Mouse (Mus musculus) liver, embryonic 12.5 days (tissue): ENCODE results near the gene Pip5kl1. TPM values are rescaled to one million over a fixed set of nuclear protein-coding genes. Genes with fewer than 3 reads are reported as not detected.

Experiments used
- ATAC-seq: fragments of 200-750 bp; cut with Nextera tagmentation; 2 replicates; pipeline ENCODE4 v1.8.0; 2017; ENCODE audit warnings: moderate number of reproducible peaks, mild to moderate bottlenecking, moderate library complexity
- H3K27ac ChIP-seq: fragments of 300-500 bp; sonication (generic); 2 replicates; pipeline ENCODE4 v1.5.1; 2016; ENCODE audit warnings: mild to moderate bottlenecking
- H3K27me3 ChIP-seq: fragments of 300-500 bp; sonication (generic); replicated peaks from 2 replicates; pipeline ENCODE4 v1.6.1; 2016; ENCODE audit warnings: mild to moderate bottlenecking, moderate library complexity
- H3K36me3 ChIP-seq: fragments of 300-500 bp; sonication (generic); 2 replicates; pipeline ENCODE4 v1.6.1; 2016; ENCODE audit warnings: mild to moderate bottlenecking, moderate library complexity
- H3K4me1 ChIP-seq: fragments of 300-500 bp; sonication (generic); 2 replicates; pipeline ENCODE4 v1.6.1; 2016
- H3K4me2 ChIP-seq: fragments of 300-500 bp; sonication (generic); 2 replicates; pipeline ENCODE4 v1.6.1; 2016; ENCODE audit warnings: mild to moderate bottlenecking, moderate library complexity
- H3K4me3 ChIP-seq: fragments of 300-500 bp; sonication (generic); 2 replicates; pipeline ENCODE4 v1.5.1; 2016; ENCODE audit warnings: mild to moderate bottlenecking, moderate library complexity
- H3K9ac ChIP-seq: fragments of 300-500 bp; sonication (generic); 2 replicates; pipeline ENCODE4 v1.6.1; 2016; ENCODE audit warnings: mild to moderate bottlenecking, moderate library complexity
- H3K9me3 ChIP-seq: fragments of 300-500 bp; sonication (generic); replicated peaks from 2 replicates; pipeline ENCODE4 v1.6.1; 2016; ENCODE audit warnings: mild to moderate bottlenecking, moderate library complexity
- WGBS: fragments of 180-500 bp; shearing (Covaris S2); methylation state at CpG from one replicate; pipeline ENCODE4 v1.1.7; 2016; ENCODE audit not compliant: insufficient replicate concordance; 5-methylcytosine and 5-hydroxymethylcytosine counted together
- polyA plus RNA-seq: library from polyadenylated mRNA; unstranded; fragments of >200 nt; fragmentation: Nextera tagmentation; extraction: Ambion mirVana; gene quantifications from 2 replicates; pipeline ENCODE4 v1.2.1, GENCODE M21; 2016

The Pip5kl1 gene
- polyA plus RNA-seq, 1 experiment from 2014 or later, result not detected

DNA sequence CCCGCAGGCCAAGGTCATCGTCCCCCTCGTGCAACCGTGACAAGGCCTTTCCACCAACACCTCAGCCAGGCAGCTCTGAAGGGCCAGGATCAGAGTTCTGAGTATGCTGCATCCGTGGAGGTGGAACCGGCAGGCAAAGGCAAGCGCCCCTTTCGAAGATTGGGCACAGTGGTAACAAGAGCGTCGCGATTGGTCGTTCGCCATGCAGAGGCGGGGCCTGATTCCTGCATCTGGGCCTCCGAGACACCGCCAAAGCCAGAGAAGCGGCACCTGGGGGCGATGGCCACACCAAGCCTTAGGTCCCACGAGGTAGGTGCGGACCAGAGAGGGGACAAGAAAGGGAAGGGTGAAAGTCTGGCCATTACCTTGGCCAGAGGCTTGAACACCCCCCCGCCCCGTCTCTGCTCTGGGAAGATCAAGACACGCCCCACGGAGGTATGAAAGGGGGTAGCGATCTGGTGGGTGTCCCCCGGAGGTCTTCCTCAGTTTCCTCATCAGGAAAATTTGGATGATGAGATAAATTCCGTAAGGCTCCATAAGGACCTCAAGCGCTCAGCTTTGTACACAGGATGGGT is 1.1 kb downstream of the Pip5kl1 start, which contains the start of gene 9430097D07Rik:
TSS of gene 9430097D07Rik (minus strand) at position 99 of the 575 bp plus-strand sequence.
- 11% methylated on average over 28 of the region's 28 CpGs for WGBS
- ATAC-seq, result peak; percentile 22; the same call in 1 of the 2 replicates
- H3K4me1 ChIP-seq, result peaks cover 33% of the 10 kb centered on the region
- peaks cover 18% of the 10 kb centered on the region for H3K36me3 ChIP-seq
- no peaks in the 10 kb centered on the region for H3K9me3 ChIP-seq
- peak within 1 kb of the TSS; percentile 72 for H3K4me2 ChIP-seq
- H3K4me3 ChIP-seq, result peak within 1 kb of the TSS; percentile 43
- no peak within 1 kb of the TSS for H3K27ac ChIP-seq
- peak within 1 kb of the TSS; percentile 36 for H3K9ac ChIP-seq
- H3K27me3 ChIP-seq, result peaks cover 56% of the 10 kb centered on the region

GRCm38 (mm10) chr2:32576532-32576931 is 1.9 kb downstream of the Pip5kl1 start:
- Histone ChIP-seq H3K4me3 (no peak overlapping the region), H3K27me3 (peaks cover 61% of the 10 kb centered on the region), H3K27ac (no peak overlapping the region), H3K4me1 (peaks cover 29% of the 10 kb centered on the region), H3K9ac (no peak overlapping the region), H3K9me3 (no peaks in the 10 kb centered on the region), H3K36me3 (peaks cover 18% of the 10 kb centered on the region), H3K4me2 (no peak overlapping the region)
- no peak for ATAC-seq
- 72% methylated on average over 9 of the region's 9 CpGs for WGBS

DNA sequence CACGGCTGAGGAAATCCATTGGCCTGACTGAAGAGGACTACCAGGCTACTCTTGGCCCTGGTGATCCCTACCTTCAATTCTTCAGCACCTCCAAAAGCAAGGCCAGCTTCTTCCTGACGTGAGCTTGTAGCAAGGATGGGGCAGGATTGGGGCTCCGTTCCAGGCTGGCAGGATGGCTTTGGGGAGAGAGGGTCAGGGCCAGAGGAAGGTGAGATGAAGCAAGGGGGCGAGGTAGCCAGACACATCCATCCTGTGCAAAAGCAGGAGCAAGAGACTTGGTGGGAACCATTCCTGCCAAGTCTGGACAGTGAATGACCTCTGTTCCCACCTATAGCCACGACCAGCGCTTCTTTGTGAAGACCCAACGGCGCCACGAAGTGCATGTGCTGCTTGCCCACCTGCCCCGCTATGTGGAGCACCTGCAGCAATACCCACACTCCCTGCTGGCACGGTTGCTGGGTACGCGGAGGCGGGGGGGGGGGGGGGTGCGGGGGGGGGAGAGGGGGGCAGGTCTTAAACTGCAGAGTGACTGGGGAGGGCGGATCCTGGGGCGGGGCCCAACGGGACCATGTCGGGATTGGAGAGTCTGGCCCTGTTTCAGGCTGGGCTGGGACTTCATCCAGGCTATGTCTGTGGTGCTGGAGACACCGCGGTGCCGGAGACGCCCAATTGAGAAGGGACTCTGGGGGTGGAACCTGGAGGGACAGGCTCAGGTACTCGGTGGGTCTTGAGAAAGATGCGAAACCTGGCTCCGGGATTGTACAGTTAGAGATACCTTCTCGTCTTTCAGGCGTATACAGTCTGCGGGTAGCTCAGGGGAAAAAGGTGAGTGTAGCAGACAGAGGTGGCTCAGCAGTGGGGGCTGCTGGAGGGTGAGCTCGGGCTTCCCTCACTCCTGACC is 3.8 kb downstream of the Pip5kl1 start:
- peaks cover 28% of the 10 kb centered on the region for H3K4me1 ChIP-seq
- no peaks in the 10 kb centered on the region for H3K9me3 ChIP-seq
- ATAC-seq, result no peak
- no peak overlapping the region for H3K27ac ChIP-seq
- WGBS, result 38% methylated on average over 25 of the region's 30 CpGs
- H3K9ac ChIP-seq, result no peak overlapping the region
- H3K4me3 ChIP-seq, result no peak overlapping the region
- H3K4me2 ChIP-seq, result no peak overlapping the region
- H3K27me3 ChIP-seq, result peaks cover 67% of the 10 kb centered on the region
- H3K36me3 ChIP-seq, result peaks cover 3% of the 10 kb centered on the region; the same call in 1 of the 2 replicates

- 36% methylated on average over 19 of the region's 19 CpGs for WGBS
- peaks cover 52% of the 10 kb centered on the region for H3K27me3 ChIP-seq
- H3K4me1 ChIP-seq, result peaks cover 26% of the 10 kb centered on the region
- H3K4me3 ChIP-seq, result 0 out of 2 replicates have a peak overlapping the region, but pooled peaks have one; percentile 12
- ATAC-seq, result no peak
- no peak overlapping the region for H3K27ac ChIP-seq
- no peaks in the 10 kb centered on the region for H3K9me3 ChIP-seq
- H3K36me3 ChIP-seq, result no peaks in the 10 kb centered on the region
- H3K9ac ChIP-seq, result no peak overlapping the region
- peak overlapping the region; percentile 42 for H3K4me2 ChIP-seq
Measured at GRCm38 (mm10) chr2:32581450-32582095, 7.0 kb downstream of the Pip5kl1 start.

DNA sequence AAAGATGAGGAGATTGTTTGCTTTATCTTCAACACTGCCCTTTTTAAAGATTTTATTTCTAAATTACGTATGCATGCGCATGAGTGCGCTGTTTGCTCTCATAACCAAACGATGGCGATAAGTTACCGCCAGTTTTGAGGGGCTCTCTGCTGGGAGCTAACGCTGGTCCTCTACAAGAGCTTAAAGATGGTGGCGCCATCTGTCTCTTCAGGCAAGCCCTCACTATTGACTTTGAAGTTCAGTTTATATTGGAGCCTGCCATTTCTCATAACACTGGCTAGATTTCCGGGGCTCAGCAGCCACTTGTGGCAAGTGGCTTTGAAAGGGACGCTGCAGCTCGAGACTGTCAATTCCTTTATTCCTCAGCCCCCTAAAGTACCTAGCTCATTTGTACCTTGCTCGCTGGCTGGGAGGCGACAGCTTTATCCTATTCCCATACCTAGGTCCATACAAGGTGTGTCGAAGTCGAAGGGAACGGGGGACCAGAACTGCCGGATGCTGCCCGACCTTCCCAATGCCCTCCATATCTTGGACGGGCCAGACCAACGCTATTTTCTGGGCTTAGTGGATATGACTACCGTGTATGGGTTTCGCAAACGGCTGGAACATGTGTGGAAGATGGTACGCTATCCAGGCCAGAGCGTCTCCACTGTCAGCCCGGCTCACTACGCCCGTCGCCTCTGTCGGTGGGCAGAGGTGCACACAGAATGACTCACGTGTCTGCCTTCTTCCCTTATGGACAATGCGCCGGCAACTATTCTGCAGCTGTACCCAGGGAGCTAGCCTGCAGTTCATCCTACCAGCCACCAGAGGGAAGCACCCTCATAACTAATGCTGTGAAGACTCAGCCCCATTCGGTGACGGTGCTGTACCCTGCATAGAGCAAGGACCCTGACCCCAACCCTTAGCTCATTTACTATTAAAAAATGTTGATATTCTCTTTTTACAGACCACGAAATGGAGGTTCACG is 8.5 kb downstream of the Pip5kl1 start:
- Histone ChIP-seq H3K4me3 (peak overlapping the region; percentile 42), H3K9me3 (no peaks in the 10 kb centered on the region), H3K4me2 (peak overlapping the region; percentile 76), H3K4me1 (peaks cover 40% of the 10 kb centered on the region), H3K9ac (peak overlapping the region; percentile 50; the same call in 1 of the 2 replicates), H3K27ac (no peak overlapping the region), H3K27me3 (peaks cover 37% of the 10 kb centered on the region), H3K36me3 (no peaks in the 10 kb centered on the region)
- WGBS, result 10% methylated on average over 37 of the region's 37 CpGs
- peak; percentile 71 for ATAC-seq

GRCm38 (mm10) chr2:32585149-32585714 is 10.6 kb downstream of the Pip5kl1 start:
- Histone ChIP-seq H3K27ac (no peak overlapping the region), H3K27me3 (peaks cover 16% of the 10 kb centered on the region), H3K9ac (no peak overlapping the region), H3K9me3 (no peaks in the 10 kb centered on the region), H3K4me3 (no peak overlapping the region), H3K4me2 (no peak overlapping the region), H3K4me1 (peaks cover 57% of the 10 kb centered on the region), H3K36me3 (peaks cover 2% of the 10 kb centered on the region)
- no peak for ATAC-seq
- WGBS, result 71% methylated on average over 7 of the region's 7 CpGs

DNA sequence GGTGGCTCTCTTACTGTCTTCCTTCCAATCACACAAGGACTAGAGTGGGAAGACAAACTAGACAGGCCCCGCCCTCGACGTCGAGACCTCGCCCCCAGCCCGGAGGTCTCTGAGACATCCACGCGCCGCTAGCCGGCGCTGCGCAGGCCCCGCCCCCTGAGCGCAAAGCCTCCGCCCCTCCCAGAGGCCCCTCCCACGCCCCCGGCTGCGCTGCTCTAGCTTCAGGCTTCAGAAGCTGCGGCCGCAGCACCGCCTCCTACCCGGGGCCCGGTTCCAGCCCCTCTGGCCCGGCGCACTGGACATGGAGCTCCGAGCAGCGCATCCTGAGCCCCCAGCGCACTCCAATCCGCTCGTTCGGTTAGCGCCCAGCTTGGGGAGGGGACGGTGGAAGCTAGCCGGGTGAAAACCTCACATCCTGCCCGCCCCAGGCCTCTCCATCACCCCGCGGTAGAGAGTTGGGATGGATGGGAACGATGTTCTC is 12.3 kb downstream of the Pip5kl1 start, which contains the start of gene St6galnac4:
TSS of gene St6galnac4 (plus strand) at position 225 of the 481 bp plus-strand sequence.
- Histone ChIP-seq H3K27ac (peak within 1 kb of the TSS; percentile 47; the same call in 1 of the 2 replicates), H3K9me3 (no peaks in the 10 kb centered on the region), H3K9ac (peak within 1 kb of the TSS; percentile 76), H3K4me2 (peak within 1 kb of the TSS; percentile 94), H3K27me3 (peaks cover 6% of the 10 kb centered on the region; the same call in 1 of the 2 replicates), H3K4me1 (peaks cover 53% of the 10 kb centered on the region), H3K36me3 (peaks cover 8% of the 10 kb centered on the region), H3K4me3 (peak within 1 kb of the TSS; percentile 69)
- WGBS, result under 1% methylated on average over 38 of the region's 38 CpGs
- peak; percentile 83 for ATAC-seq

DNA sequence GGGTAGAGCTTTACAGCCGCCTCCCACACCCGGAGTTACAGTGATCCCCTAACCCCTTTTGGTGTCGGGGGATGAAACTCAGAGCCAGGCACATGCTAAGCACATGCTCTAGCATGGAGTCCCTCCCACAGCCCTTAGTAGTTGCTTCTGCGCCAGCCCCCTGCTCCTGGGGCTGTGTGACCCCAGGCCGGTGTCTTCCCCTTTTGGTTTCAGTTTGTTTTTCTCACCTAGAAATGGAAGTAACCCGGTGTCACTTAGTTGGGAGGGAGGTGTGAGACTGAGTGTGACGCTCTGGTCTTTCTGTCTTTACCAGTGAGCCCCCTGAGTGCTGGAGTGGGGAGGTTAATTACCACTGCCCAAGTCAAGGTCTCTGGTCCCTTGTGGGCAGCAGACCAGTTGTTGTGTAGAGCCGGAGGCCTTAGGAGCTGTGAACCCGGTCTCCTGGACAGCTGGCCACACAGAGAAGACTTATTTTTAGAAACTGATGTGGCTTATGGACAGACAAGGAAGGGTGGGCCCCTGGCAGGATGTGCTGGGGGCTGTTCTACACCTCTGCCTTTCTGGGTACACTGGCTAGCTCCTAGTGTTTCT is 13.2 kb downstream of the Pip5kl1 start:
- Histone ChIP-seq H3K9ac (peak overlapping the region; percentile 76), H3K27ac (peak overlapping the region; percentile 47; the same call in 1 of the 2 replicates), H3K4me1 (peaks cover 52% of the 10 kb centered on the region), H3K9me3 (no peaks in the 10 kb centered on the region), H3K27me3 (0 out of 2 replicates have a peak, but pooled peaks cover 6% of the 10 kb centered on the region), H3K36me3 (peaks cover 12% of the 10 kb centered on the region), H3K4me3 (peak overlapping the region; percentile 69), H3K4me2 (peak overlapping the region; percentile 94)
- no peak; the same call in 1 of the 2 replicates for ATAC-seq
- WGBS, result 3% methylated on average over 9 of the region's 9 CpGs

GRCm38 (mm10) chr2:32589213-32589795 is 14.7 kb downstream of the Pip5kl1 start:
- Histone ChIP-seq H3K27me3 (no peaks in the 10 kb centered on the region), H3K9me3 (no peaks in the 10 kb centered on the region)
- ATAC-seq, result no peak

GRCm38 (mm10) chr2:32590224-32590623 is 15.6 kb downstream of the Pip5kl1 start:
- no peak overlapping the region for H3K4me2 ChIP-seq
- H3K9me3 ChIP-seq, result no peaks in the 10 kb centered on the region
- ATAC-seq, result no peak
- H3K9ac ChIP-seq, result no peak overlapping the region
- peaks cover 40% of the 10 kb centered on the region for H3K4me1 ChIP-seq
- WGBS, result 82% methylated on average over 10 of the region's 10 CpGs
- peaks cover 29% of the 10 kb centered on the region for H3K36me3 ChIP-seq
- 0 out of 2 replicates have a peak overlapping the region, but pooled peaks have one; percentile 7 for H3K27ac ChIP-seq
- no peaks in the 10 kb centered on the region for H3K27me3 ChIP-seq
- H3K4me3 ChIP-seq, result no peak overlapping the region

More at GRCm38 (mm10) chr2:32589213-32589795, 14.7 kb downstream of the Pip5kl1 start:
- H3K9ac ChIP-seq, result no peak overlapping the region
- no peak overlapping the region for H3K4me3 ChIP-seq
- H3K36me3 ChIP-seq, result peaks cover 21% of the 10 kb centered on the region
- H3K4me1 ChIP-seq, result peaks cover 40% of the 10 kb centered on the region
- peak overlapping the region; percentile 94; the same call in 1 of the 2 replicates for H3K4me2 ChIP-seq
- 72% methylated on average over 11 of the region's 11 CpGs for WGBS
- no peak overlapping the region for H3K27ac ChIP-seq
